Mouse (Mus musculus) G1E (cell line): ENCODE results near the gene Eif4a1.

ENCODE experiments used
- CTCF ChIP-seq: IDR thresholded peaks from 2 replicates; pipeline ENCODE4 v1.5.1; 2012; ENCODE audit warnings: low read depth, low read length, inconsistent platforms, mixed read lengths
- GATA1 ChIP-seq: IDR thresholded peaks from 2 replicates; pipeline ENCODE4 v1.6.1; 2012; ENCODE audit warnings: borderline replicate concordance, low read length, inconsistent platforms, mixed read lengths

- no peak for TF ChIP-seq CTCF
- TF ChIP-seq GATA1, result no peak
These were observed 14.2 kb upstream of the Eif4a1 start for GRCm38 (mm10) chr11:69686377-69686776.
